Mouse (Mus musculus) liver, postnatal 0 days (tissue): ENCODE data around the gene Sptlc2. TPM values are rescaled to one million over a fixed set of nuclear protein-coding genes. Genes with fewer than 3 reads are reported as not detected.

Experiments used
- ATAC-seq: fragments of 200-750 bp; cut with Nextera tagmentation; 2 replicates; pipeline ENCODE4 v1.8.0; 2017; ENCODE audit warnings: mild to moderate bottlenecking, moderate library complexity
- DNase-seq: peaks from one replicate; pipeline ENCODE4 v3.0.0-alpha.2; 2016
- H3K27ac ChIP-seq: fragments of 300-500 bp; sonication (generic); 2 replicates; pipeline ENCODE4 v1.5.1; 2014; ENCODE audit warnings: antibody characterized with exemption, moderate library complexity, mild to moderate bottlenecking, low read depth
- H3K27me3 ChIP-seq: fragments of 300-500 bp; sonication (generic); 2 replicates; pipeline ENCODE4 v1.6.1; 2014; ENCODE audit warnings: low read length, control low read depth, mixed read lengths; ENCODE audit not compliant: insufficient read depth
- H3K36me3 ChIP-seq: fragments of 300-500 bp; sonication (generic); replicated peaks from 2 replicates; pipeline ENCODE4 v1.6.1; 2014; ENCODE audit warnings: mild to moderate bottlenecking, control low read depth, low read length, moderate library complexity, mixed read lengths; ENCODE audit not compliant: insufficient read depth
- H3K4me1 ChIP-seq: fragments of 300-500 bp; sonication (generic); 2 replicates; pipeline ENCODE4 v1.6.1; 2014; ENCODE audit warnings: antibody characterized with exemption, mild to moderate bottlenecking, control low read depth; ENCODE audit not compliant: insufficient read depth
- H3K4me2 ChIP-seq: fragments of 300-500 bp; sonication (generic); 2 replicates; pipeline ENCODE4 v1.6.1; 2014; ENCODE audit warnings: low read depth, mild to moderate bottlenecking, low read length, moderate library complexity, mixed read lengths
- H3K4me3 ChIP-seq: fragments of 300-500 bp; sonication (generic); 2 replicates; pipeline ENCODE4 v1.5.1; 2014; ENCODE audit warnings: low read depth, low read length
- H3K9ac ChIP-seq: fragments of 300-500 bp; sonication (generic); replicated peaks from 2 replicates; pipeline ENCODE4 v1.6.1; 2014; ENCODE audit warnings: mild to moderate bottlenecking, moderate library complexity
- H3K9me3 ChIP-seq: fragments of 300-500 bp; sonication (generic); 2 replicates; pipeline ENCODE4 v1.6.1; 2016; ENCODE audit warnings: mild to moderate bottlenecking, control low read depth, low read length, mixed read lengths
- CTCF ChIP-seq: sonication (generic); IDR thresholded peaks from 2 replicates; pipeline ENCODE4 v1.5.1; 2016; ENCODE audit warnings: antibody characterized with exemption, low read depth
- EP300 ChIP-seq: IDR thresholded peaks from 2 replicates; pipeline ENCODE4 v1.6.1; 2016; ENCODE audit warnings: antibody characterized with exemption, low read depth, mild to moderate bottlenecking
- WGBS: fragments of 180-500 bp; shearing (Covaris S2); extraction: QIAGEN DNeasy Blood & Tissue Kit; methylation state at CpG from one replicate; pipeline ENCODE4 v1.1.7; 2014; ENCODE audit not compliant: insufficient replicate concordance; 5-methylcytosine and 5-hydroxymethylcytosine counted together
- polyA plus RNA-seq: library from polyadenylated mRNA; unstranded; fragments of >200 nt; fragmentation: Nextera tagmentation; extraction: Ambion mirVana; gene quantifications from 2 replicates; pipeline ENCODE4 v1.2.1, GENCODE M21; 2015

Gene Sptlc2
- polyA plus RNA-seq, 1 experiment from 2014 or later: 39.5 TPM

GRCm38 (mm10) chr12:87410999-87411398 is 22.8 kb upstream of the Sptlc2 start:
- 23% methylated on average over 7 of the region's 7 CpGs for WGBS
- H3K9ac ChIP-seq: no peak overlapping the region
- no peak for ATAC-seq

DNA sequence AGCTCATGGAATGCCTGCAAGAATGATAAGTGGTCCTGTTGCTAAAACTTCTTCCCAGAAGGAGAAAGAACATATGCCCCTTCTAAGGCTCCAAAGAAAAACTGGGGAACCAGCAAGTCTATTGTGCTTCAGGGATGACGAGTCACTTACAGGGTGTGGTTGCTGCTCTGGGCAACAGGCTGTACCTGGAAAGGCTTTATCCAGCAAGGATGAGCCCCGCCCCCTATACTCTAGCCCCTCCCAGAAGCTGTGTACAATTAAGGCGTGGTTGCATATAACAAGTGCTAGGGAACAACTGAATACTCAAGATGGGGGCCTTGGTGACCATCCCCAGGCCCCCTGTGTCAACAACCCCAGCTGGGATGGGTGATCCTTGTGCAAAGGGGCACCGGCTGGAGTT is 21.0 kb upstream of the Sptlc2 start:
- Histone ChIP-seq H3K9ac (no peak overlapping the region), H3K4me3 (no peak overlapping the region), H3K4me1 (peaks cover 10% of the 10 kb centered on the region), H3K36me3 (no peaks in the 10 kb centered on the region), H3K4me2 (no peak overlapping the region), H3K9me3 (no peaks in the 10 kb centered on the region), H3K27me3 (no peaks in the 10 kb centered on the region), H3K27ac (no peak overlapping the region)
- no peak for DNase-seq
- no peak for ATAC-seq
- WGBS: 74% methylated on average over 4 of the region's 4 CpGs
- TF ChIP-seq CTCF: no peak
- TF ChIP-seq EP300: no peak

More at GRCm38 (mm10) chr12:87410999-87411398, 22.8 kb upstream of the Sptlc2 start:
- H3K27me3 ChIP-seq: no peaks in the 10 kb centered on the region
- peaks cover 10% of the 10 kb centered on the region for H3K4me1 ChIP-seq
- no peak overlapping the region for H3K27ac ChIP-seq
- H3K4me3 ChIP-seq: no peak overlapping the region
- no peak for DNase-seq
- H3K9me3 ChIP-seq: no peaks in the 10 kb centered on the region
- TF ChIP-seq CTCF: no peak
- no peak for TF ChIP-seq EP300
- no peaks in the 10 kb centered on the region for H3K36me3 ChIP-seq
- no peak overlapping the region for H3K4me2 ChIP-seq

- no peak overlapping the region for H3K4me3 ChIP-seq
- H3K9ac ChIP-seq: no peak overlapping the region
- peak; percentile 35 for DNase-seq
- TF ChIP-seq CTCF (no peak), EP300 (peak; percentile 21; the same call in 1 of the 2 replicates)
- 21% methylated on average over 21 of the region's 21 CpGs for WGBS
- no peaks in the 10 kb centered on the region for H3K9me3 ChIP-seq
- peak overlapping the region; percentile 62; the same call in 1 of the 2 replicates for H3K27ac ChIP-seq
- no peaks in the 10 kb centered on the region for H3K27me3 ChIP-seq
- no peaks in the 10 kb centered on the region for H3K36me3 ChIP-seq
- ATAC-seq: peak; percentile 74
- peak overlapping the region; percentile 55 for H3K4me2 ChIP-seq
- peaks cover 10% of the 10 kb centered on the region for H3K4me1 ChIP-seq
These were observed 19.9 kb upstream of the Sptlc2 start for GRCm38 (mm10) chr12:87407869-87408605.

DNA sequence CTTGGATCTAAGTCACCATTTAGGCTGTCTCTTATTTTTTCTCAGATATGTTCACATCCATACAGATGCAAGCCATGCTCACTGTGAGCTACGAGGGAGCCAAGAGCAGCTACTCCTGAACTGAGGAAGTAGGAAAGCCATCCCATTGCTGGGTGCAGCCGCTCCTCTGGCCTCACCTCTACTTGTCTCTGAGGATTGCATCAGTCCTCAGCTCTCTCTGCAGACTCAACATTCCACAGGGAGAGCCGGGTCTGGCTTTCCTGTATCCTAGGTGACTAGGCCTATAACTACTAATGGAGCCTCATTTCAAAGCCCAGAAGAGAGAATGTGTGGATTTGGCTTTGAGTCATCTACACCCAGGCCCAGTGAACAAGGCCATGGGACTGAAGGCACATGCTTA is 17.6 kb upstream of the Sptlc2 start:
- no peak for DNase-seq
- no peak overlapping the region for H3K9ac ChIP-seq
- no peak overlapping the region for H3K4me3 ChIP-seq
- no peak for ATAC-seq
- H3K9me3 ChIP-seq: no peaks in the 10 kb centered on the region
- no peak overlapping the region for H3K4me2 ChIP-seq
- no peak overlapping the region for H3K27ac ChIP-seq
- H3K36me3 ChIP-seq: no peaks in the 10 kb centered on the region
- H3K27me3 ChIP-seq: no peaks in the 10 kb centered on the region
- 62% methylated on average over 3 of the region's 3 CpGs for WGBS
- TF ChIP-seq CTCF: no peak
- TF ChIP-seq EP300: no peak
- H3K4me1 ChIP-seq: peaks cover 10% of the 10 kb centered on the region

DNA sequence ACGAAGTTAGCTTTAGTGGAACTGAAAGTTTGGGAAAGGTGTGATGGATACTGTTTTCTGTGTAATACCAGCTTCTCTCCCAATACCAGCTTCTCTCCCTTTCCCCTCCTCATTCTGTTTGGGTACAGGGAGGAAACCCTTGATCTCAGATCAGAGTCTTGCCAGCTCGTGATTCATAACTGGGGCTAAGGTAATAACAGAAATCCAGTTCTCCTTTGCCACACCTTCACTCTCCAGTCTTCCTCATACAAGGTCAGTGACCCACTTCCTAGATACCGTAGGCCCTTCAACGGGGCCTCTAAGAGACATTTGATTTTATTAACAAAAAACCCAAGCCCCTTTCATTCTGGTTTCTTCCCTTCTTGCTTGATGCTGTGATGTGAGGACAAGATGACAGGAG is 17.0 kb upstream of the Sptlc2 start:
- DNase-seq: no peak
- Histone ChIP-seq H3K9ac (no peak overlapping the region), H3K4me1 (peaks cover 10% of the 10 kb centered on the region), H3K36me3 (no peaks in the 10 kb centered on the region), H3K4me2 (no peak overlapping the region), H3K27ac (no peak overlapping the region), H3K4me3 (no peak overlapping the region), H3K27me3 (no peaks in the 10 kb centered on the region), H3K9me3 (no peaks in the 10 kb centered on the region)
- WGBS: 76% methylated on average over 4 of the region's 4 CpGs
- ATAC-seq: no peak
- TF ChIP-seq EP300 (no peak), CTCF (no peak)

- H3K27ac ChIP-seq: no peak overlapping the region
- no peak for ATAC-seq
- 0 out of 2 replicates have a peak, but pooled peaks cover 4% of the 10 kb centered on the region for H3K4me1 ChIP-seq
- no peak overlapping the region for H3K9ac ChIP-seq
- H3K27me3 ChIP-seq: no peaks in the 10 kb centered on the region
- H3K9me3 ChIP-seq: no peaks in the 10 kb centered on the region
- no peak for DNase-seq
- 72% methylated on average over 6 of the region's 6 CpGs for WGBS
- TF ChIP-seq EP300 (no peak), CTCF (no peak)
- no peaks in the 10 kb centered on the region for H3K36me3 ChIP-seq
- H3K4me2 ChIP-seq: no peak overlapping the region
- H3K4me3 ChIP-seq: no peak overlapping the region
These were observed 13.7 kb upstream of the Sptlc2 start for GRCm38 (mm10) chr12:87401883-87402282.
